Mouse (Mus musculus): ENCODE measurements at regions not wholly inside any gene's neighbourhood (a gene's known extent, or its start where the extent isn't known, plus 50 kb on each side); places are given as distances from the start of the nearest gene placed in this dataset.
"Not testable (repeated sequence)": the region's sequence is repeated elsewhere in the genome, so short reads cannot be mapped to it uniquely, and the experiment has no call there.

GRCm38 (mm10) chrX:103129347-103129746, 57.1 kb downstream of the Nap1l2 start:
- DNase-seq (ENCODE audit: low spot score): not testable (repeated sequence)

GRCm38 (mm10) chrX:103109181-103109580, 77.3 kb downstream of the Nap1l2 start:
- DNase-seq (ENCODE audit: low spot score): peak; percentile 12

- peak; percentile 2 for DNase-seq (ENCODE audit: low spot score)
Measured at GRCm38 (mm10) chrX:103067730-103068621, 118.5 kb downstream of the Nap1l2 start.

- not testable (repeated sequence) for DNase-seq (ENCODE audit: low spot score)
Measured at GRCm38 (mm10) chrX:103067107-103067506, 119.3 kb downstream of the Nap1l2 start.

- no peak for DNase-seq (ENCODE audit: low spot score)
Measured at GRCm38 (mm10) chrX:103026256-103027028, 98.3 kb downstream of the 1700018G05Rik start.

GRCm38 (mm10) chrX:103025495-103025894, 97.3 kb downstream of the 1700018G05Rik start:
- DNase-seq (ENCODE audit: low spot score): peak; percentile 2

GRCm38 (mm10) chrX:103013425-103014057, 85.4 kb downstream of the 1700018G05Rik start:
- DNase-seq (ENCODE audit: low spot score): not testable (repeated sequence)

GRCm38 (mm10) chrX:103012298-103013243, 84.4 kb downstream of the 1700018G05Rik start:
- DNase-seq (ENCODE audit: low spot score): not testable (repeated sequence)

- DNase-seq (ENCODE audit: low spot score): not testable (repeated sequence)
Measured at GRCm38 (mm10) chrX:102993956-102994355, 65.8 kb downstream of the 1700018G05Rik start.

Data from layer of hippocampus, adult 11-12 months (tissue).